Mouse (Mus musculus) liver, embryonic 11.5 days (tissue): ENCODE results near the gene Bcs1l. TPM values are rescaled to one million over a fixed set of nuclear protein-coding genes. Genes with fewer than 3 reads are reported as not detected.
A peak's percentile ranks its signal among the peaks of the same experiment; 100 is the strongest.

Source experiments
- ATAC-seq: fragments of 200-750 bp; cut with Nextera tagmentation; replicated peaks from 2 replicates; pipeline ENCODE4 v1.8.0; 2017; ENCODE audit warnings: moderate number of reproducible peaks, mild to moderate bottlenecking, moderate TSS enrichment, moderate library complexity; ENCODE audit not compliant: low FRiP score
- DNase-seq: peaks from one replicate; pipeline ENCODE4 v3.0.0-alpha.2; 2017; ENCODE audit warnings: low spot score
- H3K27ac ChIP-seq: fragments of 300-500 bp; sonication (generic); 2 replicates; pipeline ENCODE4 v1.5.1; 2014; ENCODE audit warnings: mild to moderate bottlenecking, low read depth, low read length, control low read depth
- H3K27me3 ChIP-seq: fragments of 300-500 bp; sonication (generic); replicated peaks from 2 replicates; pipeline ENCODE4 v1.6.1; 2014; ENCODE audit warnings: low read length, mixed read lengths; ENCODE audit not compliant: control insufficient read depth, insufficient read depth
- H3K36me3 ChIP-seq: fragments of 300-500 bp; sonication (generic); 2 replicates; pipeline ENCODE4 v1.6.1; 2014; ENCODE audit warnings: mild to moderate bottlenecking, low read length, moderate library complexity, mixed read lengths; ENCODE audit not compliant: control insufficient read depth, insufficient read depth
- H3K4me1 ChIP-seq: fragments of 300-500 bp; sonication (generic); replicated peaks from 2 replicates; pipeline ENCODE4 v1.6.1; 2014; ENCODE audit warnings: low read length, mixed read lengths; ENCODE audit not compliant: control insufficient read depth, insufficient read depth
- H3K4me2 ChIP-seq: fragments of 300-500 bp; sonication (generic); 2 replicates; pipeline ENCODE4 v1.6.1; 2014; ENCODE audit warnings: mild to moderate bottlenecking, control low read depth, moderate library complexity
- H3K4me3 ChIP-seq: fragments of 300-500 bp; sonication (generic); 2 replicates; pipeline ENCODE4 v1.5.1; 2014; ENCODE audit warnings: low read depth, low read length, control low read depth
- H3K9ac ChIP-seq: fragments of 300-500 bp; sonication (generic); 2 replicates; pipeline ENCODE4 v1.6.1; 2014; ENCODE audit warnings: low read depth, low read length, control low read depth
- H3K9me3 ChIP-seq: fragments of 300-500 bp; sonication (generic); 2 replicates; pipeline ENCODE4 v1.6.1; 2016; ENCODE audit warnings: low read length, inconsistent platforms, mixed read lengths; ENCODE audit not compliant: control insufficient read depth
- WGBS: fragments of 180-500 bp; shearing (Covaris S2); extraction: QIAGEN DNeasy Blood & Tissue Kit; methylation state at CpG from one replicate; pipeline ENCODE4 v1.1.7; 2014; 5-methylcytosine and 5-hydroxymethylcytosine counted together
- polyA plus RNA-seq: library from polyadenylated mRNA; unstranded; fragments of >200 nt; fragmentation: Nextera tagmentation; extraction: Ambion mirVana; gene quantifications from 2 replicates; pipeline ENCODE4 v1.2.1, GENCODE M21; 2014

The Bcs1l gene
- 25.7 and 26.4 TPM in 2 replicates for polyA plus RNA-seq

- no peaks in the 10 kb centered on the region for H3K9me3 ChIP-seq
- peak within 1 kb of the TSS; percentile 71 for H3K27ac ChIP-seq
- H3K4me2 ChIP-seq, result peak within 1 kb of the TSS; percentile 98
- WGBS, result under 1% methylated on average over 48 of the region's 48 CpGs
- peak; percentile 96 for ATAC-seq
- H3K9ac ChIP-seq, result peak within 1 kb of the TSS; percentile 84
- peaks cover 17% of the 10 kb centered on the region for H3K4me1 ChIP-seq
- peaks cover 22% of the 10 kb centered on the region for H3K36me3 ChIP-seq
- DNase-seq, result peak; percentile 98
- no peaks in the 10 kb centered on the region for H3K27me3 ChIP-seq
- H3K4me3 ChIP-seq, result peak within 1 kb of the TSS; percentile 89
Observed at GRCm38 (mm10) chr1:74587773-74588445, at the start of gene Bcs1l, which contains the start of gene Zfp142. Bcs1l (plus strand) TSS chr1:74588289. Zfp142 (minus strand) TSS chr1:74588246.

GRCm38 (mm10) chr1:74538650-74539049 is 49.4 kb upstream of the Bcs1l start:
- no peaks in the 10 kb centered on the region for H3K36me3 ChIP-seq
- no peak overlapping the region for H3K27ac ChIP-seq
- H3K27me3 ChIP-seq, result peaks cover 4% of the 10 kb centered on the region
- no peak for DNase-seq
- no peaks in the 10 kb centered on the region for H3K4me1 ChIP-seq
- H3K9ac ChIP-seq, result no peak overlapping the region
- no peaks in the 10 kb centered on the region for H3K9me3 ChIP-seq
- no peak overlapping the region for H3K4me3 ChIP-seq
- H3K4me2 ChIP-seq, result no peak overlapping the region
- ATAC-seq, result no peak

- H3K27ac ChIP-seq, result no peak within 1 kb of the TSS
- no peak within 1 kb of the TSS for H3K9ac ChIP-seq
- no peaks in the 10 kb centered on the region for H3K9me3 ChIP-seq
- no peaks in the 10 kb centered on the region for H3K36me3 ChIP-seq
- DNase-seq (no peak), ATAC-seq (no peak)
- H3K4me1 ChIP-seq, result no peaks in the 10 kb centered on the region
- H3K4me2 ChIP-seq, result no peak within 1 kb of the TSS
- peaks cover 4% of the 10 kb centered on the region for H3K27me3 ChIP-seq
- no peak within 1 kb of the TSS for H3K4me3 ChIP-seq
- 7% methylated on average over 6 of the region's 6 CpGs for WGBS
Observed at GRCm38 (mm10) chr1:74542451-74542961, 45.6 kb upstream of the Bcs1l start, which contains the start of gene Plcd4. Plcd4 (plus strand) TSS chr1:74542888.

GRCm38 (mm10) chr1:74544184-74544583 is 43.9 kb upstream of the Bcs1l start, which contains the start of gene Usp37:
Usp37 (minus strand) TSS chr1:74544284.
- Histone ChIP-seq H3K4me2 (no peak within 1 kb of the TSS), H3K36me3 (no peaks in the 10 kb centered on the region), H3K9me3 (no peaks in the 10 kb centered on the region), H3K27me3 (peaks cover 4% of the 10 kb centered on the region), H3K27ac (no peak within 1 kb of the TSS), H3K4me3 (no peak within 1 kb of the TSS), H3K9ac (no peak within 1 kb of the TSS), H3K4me1 (no peaks in the 10 kb centered on the region)
- 79% methylated on average over 4 of the region's 4 CpGs for WGBS
- ATAC-seq (no peak), DNase-seq (no peak)

GRCm38 (mm10) chr1:74559061-74559460 is 29.0 kb upstream of the Bcs1l start:
- no peaks in the 10 kb centered on the region for H3K27me3 ChIP-seq
- H3K4me1 ChIP-seq, result no peaks in the 10 kb centered on the region
- no peak overlapping the region for H3K27ac ChIP-seq
- H3K9ac ChIP-seq, result no peak overlapping the region
- ATAC-seq (no peak), DNase-seq (no peak)
- H3K4me3 ChIP-seq, result no peak overlapping the region
- H3K4me2 ChIP-seq, result no peak overlapping the region
- H3K9me3 ChIP-seq, result no peaks in the 10 kb centered on the region
- no peaks in the 10 kb centered on the region; the same call in 1 of the 2 replicates for H3K36me3 ChIP-seq
- whole genome bisulfite sequencing, result 65% methylated on average over 5 of the region's 5 CpGs

GRCm38 (mm10) chr1:74565834-74566233 is 22.3 kb upstream of the Bcs1l start:
- no peak for DNase-seq
- H3K27me3 ChIP-seq, result no peaks in the 10 kb centered on the region
- no peaks in the 10 kb centered on the region for H3K4me1 ChIP-seq
- H3K4me3 ChIP-seq, result no peak overlapping the region
- H3K9me3 ChIP-seq, result no peaks in the 10 kb centered on the region
- no peak overlapping the region for H3K27ac ChIP-seq
- ATAC-seq, result no peak
- no peak overlapping the region for H3K9ac ChIP-seq
- 83% methylated on average over 6 of the region's 6 CpGs for WGBS
- H3K36me3 ChIP-seq, result peaks cover 34% of the 10 kb centered on the region
- no peak overlapping the region for H3K4me2 ChIP-seq

- ATAC-seq (no peak), DNase-seq (no peak)
- Histone ChIP-seq H3K36me3 (peaks cover 50% of the 10 kb centered on the region), H3K9ac (no peak overlapping the region), H3K4me1 (no peaks in the 10 kb centered on the region), H3K4me3 (no peak overlapping the region), H3K9me3 (no peaks in the 10 kb centered on the region), H3K27ac (no peak overlapping the region), H3K27me3 (no peaks in the 10 kb centered on the region), H3K4me2 (no peak overlapping the region)
- WGBS, result 92% methylated on average over 29 of the region's 29 CpGs
Observed at GRCm38 (mm10) chr1:74569739-74570719, 18.1 kb upstream of the Bcs1l start.

- ATAC-seq, result no peak
- Histone ChIP-seq H3K9me3 (no peaks in the 10 kb centered on the region), H3K4me2 (no peak overlapping the region), H3K9ac (no peak overlapping the region), H3K27me3 (no peaks in the 10 kb centered on the region), H3K36me3 (peaks cover 19% of the 10 kb centered on the region; the same call in 1 of the 2 replicates), H3K4me3 (no peak overlapping the region), H3K27ac (no peak overlapping the region), H3K4me1 (peaks cover 13% of the 10 kb centered on the region)
- WGBS, result 87% methylated on average over 3 of the region's 3 CpGs
- no peak for DNase-seq
Observed at GRCm38 (mm10) chr1:74582621-74583020, 5.5 kb upstream of the Bcs1l start.
